Comparison of ENCODE assay signal across 19 mouse cellular contexts in genomic region chr5:76351953-76352611, GRCm38 (mm10). TPM values are rescaled to one million over a fixed set of nuclear protein-coding genes. Genes with fewer than 3 reads are reported as not detected.
DNase-seq lines count a peak whose midpoint lies in the region; ATAC-seq lines count a peak whose summit lies in the region.
"Had no signal": no experiment of that assay in that cellular context is flagged by ENCODE, and none has a peak within 500 bp of the region (broad histone marks: within the 10 kb centered on the region; RNA-seq: fewer than 3 reads in every experiment).

No protein-coding gene starts in this region.

- H3K4me1 ChIP-seq in hindbrain, embryonic 16.5 days (ENCODE audit: control insufficient read depth, insufficient read depth, low read depth, low read length), result no peaks in the 10 kb centered on the region
- H3K4me1 ChIP-seq in hindbrain, embryonic 10.5 days (replicated peaks), result no peaks in the 10 kb centered on the region
- no peaks in the 10 kb centered on the region for H3K4me1 ChIP-seq in midbrain, embryonic 13.5 days (replicated peaks)
- no peaks in the 10 kb centered on the region for H3K4me1 ChIP-seq in midbrain, embryonic 11.5 days (ENCODE audit: control insufficient read depth, insufficient read depth, low read length)
- H3K4me1 ChIP-seq: heart, embryonic 13.5 days; limb, embryonic 15.5 days had no signal

- no peak overlapping the region for H3K27ac ChIP-seq in hindbrain, embryonic 16.5 days (ENCODE audit: low read depth, low read length)
- no peak overlapping the region for H3K27ac ChIP-seq in hindbrain, embryonic 10.5 days
- H3K27ac ChIP-seq in midbrain, embryonic 13.5 days, result 0 out of 2 replicates have a peak overlapping the region, but pooled peaks have one; percentile 5
- no peak overlapping the region for H3K27ac ChIP-seq in midbrain, embryonic 11.5 days (ENCODE audit: low read depth, low read length)
- H3K27ac ChIP-seq: heart, embryonic 13.5 days; limb, embryonic 15.5 days had no signal

- peak; percentile 83; the same call in 1 of the 2 replicates for ATAC-seq in hindbrain, embryonic 16.5 days
- no peak for ATAC-seq in midbrain, embryonic 13.5 days
- no peak for ATAC-seq in midbrain, embryonic 11.5 days (ENCODE audit: low FRiP score)

- no peaks in the 10 kb centered on the region for H3K9me3 ChIP-seq in hindbrain, embryonic 16.5 days (ENCODE audit: control insufficient read depth, low read length)
- H3K9me3 ChIP-seq in hindbrain, embryonic 10.5 days, result no peaks in the 10 kb centered on the region
- no peaks in the 10 kb centered on the region for H3K9me3 ChIP-seq in midbrain, embryonic 13.5 days
- no peaks in the 10 kb centered on the region for H3K9me3 ChIP-seq in midbrain, embryonic 11.5 days (ENCODE audit: control insufficient read depth, low read length)
- H3K9me3 ChIP-seq: G1E; heart, embryonic 13.5 days; limb, embryonic 15.5 days had no signal

- DNase-seq in hindbrain, embryonic 10.5 days (ENCODE audit: low spot score), result no peak
- no peak for DNase-seq in midbrain, embryonic 11.5 days (ENCODE audit: low spot score, missing footprints)
- peak; percentile 8 for DNase-seq in embryo, embryonic 11 days
- DNase-seq in layer of hippocampus, postnatal 14 days (ENCODE audit: low spot score in 2 of 2), result peak; percentile 12 to 31
- no peak for DNase-seq in heart, postnatal 25 days (ENCODE audit: low spot score)
- DNase-seq in kidney, postnatal 4 days, result no peak
- DNase-seq: B cell, adult 2 months; gastrocnemius, postnatal 14 days; right cerebral cortex, adult 18-20 months; thymus, postnatal 4 days had no signal

- WGBS in hindbrain, embryonic 16.5 days, result 47% methylated on average over 7 of the region's 7 CpGs
- 50% methylated on average over 7 of the region's 7 CpGs for WGBS in hindbrain, embryonic 10.5 days
- 38% methylated on average over 7 of the region's 7 CpGs for WGBS in midbrain, embryonic 13.5 days
- WGBS in midbrain, embryonic 11.5 days, result 49% methylated on average over 7 of the region's 7 CpGs

- intact Hi-C loops in heart, postnatal 25 days (cut with DNase I), result no loop called here

- H3K9ac ChIP-seq in hindbrain, embryonic 16.5 days (ENCODE audit: low read depth, low read length), result no peak overlapping the region
- no peak overlapping the region for H3K9ac ChIP-seq in midbrain, embryonic 13.5 days (replicated peaks)
- H3K9ac ChIP-seq in midbrain, embryonic 11.5 days (ENCODE audit: low read length), result no peak overlapping the region
- H3K9ac ChIP-seq: heart, embryonic 13.5 days; limb, embryonic 15.5 days had no signal

- H3K4me2 ChIP-seq in hindbrain, embryonic 16.5 days (ENCODE audit: low read length), result no peak overlapping the region
- H3K4me2 ChIP-seq in midbrain, embryonic 13.5 days (replicated peaks), result no peak overlapping the region
- H3K4me2 ChIP-seq in midbrain, embryonic 11.5 days, result no peak overlapping the region
- H3K4me2 ChIP-seq: heart, embryonic 13.5 days; limb, embryonic 15.5 days had no signal

- no peaks in the 10 kb centered on the region for H3K36me3 ChIP-seq in hindbrain, embryonic 16.5 days (ENCODE audit: control insufficient read depth, insufficient read depth, low read length)
- no peaks in the 10 kb centered on the region for H3K36me3 ChIP-seq in hindbrain, embryonic 10.5 days
- H3K36me3 ChIP-seq in midbrain, embryonic 13.5 days, result no peaks in the 10 kb centered on the region
- H3K36me3 ChIP-seq in midbrain, embryonic 11.5 days (ENCODE audit: control insufficient read depth, insufficient read depth, low read length), result no peaks in the 10 kb centered on the region
- H3K36me3 ChIP-seq: G1E; heart, embryonic 13.5 days; limb, embryonic 15.5 days had no signal

- no peaks in the 10 kb centered on the region for H3K27me3 ChIP-seq in hindbrain, embryonic 16.5 days (replicated peaks; ENCODE audit: control insufficient read depth, insufficient read depth, low read length)
- no peaks in the 10 kb centered on the region for H3K27me3 ChIP-seq in hindbrain, embryonic 10.5 days (ENCODE audit: insufficient read depth, poor library complexity, severe bottlenecking)
- H3K27me3 ChIP-seq in midbrain, embryonic 13.5 days, result no peaks in the 10 kb centered on the region
- H3K27me3 ChIP-seq in midbrain, embryonic 11.5 days (ENCODE audit: control insufficient read depth, insufficient read depth, low read length), result no peaks in the 10 kb centered on the region
- H3K27me3 ChIP-seq: heart, embryonic 13.5 days; limb, embryonic 15.5 days had no signal

- no peak overlapping the region for H3K4me3 ChIP-seq in hindbrain, embryonic 16.5 days (ENCODE audit: low read length)
- H3K4me3 ChIP-seq in hindbrain, embryonic 10.5 days, result no peak overlapping the region
- no peak overlapping the region for H3K4me3 ChIP-seq in midbrain, embryonic 13.5 days (replicated peaks)
- H3K4me3 ChIP-seq in midbrain, embryonic 11.5 days (ENCODE audit: low read depth, low read length), result no peak overlapping the region
- H3K4me3 ChIP-seq: erythroblast, embryonic 14.5 days; heart, embryonic 13.5 days; limb, embryonic 15.5 days had no signal

RNA-seq across cellular contexts. Expression of gene Nmu, which starts 11.5 kb away (rescaled TPM):
- polyA plus RNA-seq in hindbrain, embryonic 16.5 days (2015; fragmentation: Nextera tagmentation; extraction: Ambion mirVana), result 1.7 and 2.3 TPM in 2 replicates
- 0.76 and 1.0 TPM in 2 replicates for polyA plus RNA-seq in hindbrain, embryonic 10.5 days (2016; fragmentation: Nextera tagmentation; extraction: Ambion mirVana)
- polyA plus RNA-seq in midbrain, embryonic 13.5 days (2015; fragmentation: Nextera tagmentation; extraction: Ambion mirVana), result not detected in 2 replicates
- 0.21 and 0.22 TPM in 2 replicates for polyA plus RNA-seq in midbrain, embryonic 11.5 days (2014; fragmentation: Nextera tagmentation; extraction: Ambion mirVana)
- total RNA-seq in layer of hippocampus, postnatal 14 days (2021), result not detected
- not detected for total RNA-seq in heart, postnatal 25 days (2021)
- total RNA-seq: G1E; gastrocnemius, postnatal 14 days; layer of hippocampus, adult 18-20 months had no signal
- polyA plus RNA-seq: erythroblast, embryonic 14.5 days; G1E; heart, embryonic 13.5 days; neural tube, embryonic 11.5 days had no signal

RNA-seq across cellular contexts. Expression of gene Pdcl2, which starts 21.1 kb away (rescaled TPM):
- not detected in 2 replicates for polyA plus RNA-seq in hindbrain, embryonic 16.5 days (2015; fragmentation: Nextera tagmentation; extraction: Ambion mirVana)
- not detected in 2 replicates for polyA plus RNA-seq in hindbrain, embryonic 10.5 days (2016; fragmentation: Nextera tagmentation; extraction: Ambion mirVana)
- not detected in 2 replicates for polyA plus RNA-seq in midbrain, embryonic 13.5 days (2015; fragmentation: Nextera tagmentation; extraction: Ambion mirVana)
- polyA plus RNA-seq in midbrain, embryonic 11.5 days (2014; fragmentation: Nextera tagmentation; extraction: Ambion mirVana), result not detected in 2 replicates
- not detected for total RNA-seq in layer of hippocampus, postnatal 14 days (2021)
- total RNA-seq in heart, postnatal 25 days (2021), result not detected
- total RNA-seq: G1E; gastrocnemius, postnatal 14 days; layer of hippocampus, adult 18-20 months had no signal
- polyA plus RNA-seq: erythroblast, embryonic 14.5 days; G1E; heart, embryonic 13.5 days; intestine, embryonic 14.5 days; limb, embryonic 15.5 days; neural tube, embryonic 11.5 days had no signal

RNA-seq across cellular contexts. Expression of gene Clock, which starts 47.5 kb away (rescaled TPM):
- 13.1 TPM in 2 replicates for polyA plus RNA-seq in hindbrain, embryonic 16.5 days (2015; fragmentation: Nextera tagmentation; extraction: Ambion mirVana)
- 10.4 and 11.4 TPM in 2 replicates for polyA plus RNA-seq in hindbrain, embryonic 10.5 days (2016; fragmentation: Nextera tagmentation; extraction: Ambion mirVana)
- 13.0 and 13.9 TPM in 2 replicates for polyA plus RNA-seq in midbrain, embryonic 13.5 days (2015; fragmentation: Nextera tagmentation; extraction: Ambion mirVana)
- polyA plus RNA-seq in midbrain, embryonic 11.5 days (2014; fragmentation: Nextera tagmentation; extraction: Ambion mirVana), result 11.5 and 11.6 TPM in 2 replicates
- 10 to 100 TPM; 47.9 to 48.5 TPM for total RNA-seq in layer of hippocampus, postnatal 14 days (2021)
- total RNA-seq in heart, postnatal 25 days (2021), result 10 to 100 TPM; 27.2 to 34.1 TPM

Comparison
In these comparisons a context has a peak if more than half of its experiments do, and no peak if none do; other contexts are left out.
1. DNase-seq: peak in embryo, embryonic 11 days (single experiment) and layer of hippocampus, postnatal 14 days (2 of 2); none in hindbrain, embryonic 10.5 days (single experiment), midbrain, embryonic 11.5 days (single experiment), heart, postnatal 25 days (single experiment) and kidney, postnatal 4 days (0 of 2).